Mouse (Mus musculus) left cerebral cortex, adult 2 months (tissue): ENCODE data around the gene Mthfr. TPM values are rescaled to one million over a fixed set of nuclear protein-coding genes. Genes with fewer than 3 reads are reported as not detected.

Experiments
- DNase-seq, 2 experiments: peaks; one replicate each; pipeline ENCODE4 v3.0.0; 2021 to 2022; ENCODE audit warnings: low spot score in 2 of 2, mixed read lengths in 1 of 2; ENCODE audit errors: extremely low spot score in 1 of 2
- H3K27ac ChIP-seq: fragments of 200-600 bp; 2 replicates; pipeline ENCODE4 v1.8.1; 2022
- H3K4me3 ChIP-seq: fragments of 200-600 bp; 2 replicates; pipeline ENCODE4 v1.8.1; 2022
- CTCF ChIP-seq: fragments of 200-600 bp; IDR thresholded peaks from 2 replicates; pipeline ENCODE4 v1.8.1; 2022; ENCODE audit warnings: antibody characterized with exemption, mild to moderate bottlenecking, moderate library complexity
- intact Hi-C: fragments of 180-260 bp; cut with DNase I; formaldehyde crosslinking; loops from one replicate; pipeline ENCODE4 v1.15.1; 2025
- total RNA-seq, 2 experiments: library from RNA; stranded (reverse); gene quantifications; 2 replicates each; pipeline ENCODE4 v1.2.3; 2021

The Mthfr gene
- total RNA-seq, 2 experiments from 2014 or later = 30.7 to 32.0 TPM

GRCm38 (mm10) chr4:148085907-148086305 is 47.0 kb downstream of the Mthfr start:
- no peak overlapping the region for H3K4me3 ChIP-seq
- H3K27ac ChIP-seq = no peak overlapping the region
- no peak for TF ChIP-seq CTCF
- intact Hi-C loops = no loop called here
- DNase-seq = no peak

- DNase-seq = no peak
- intact Hi-C loops = no loop called here
- TF ChIP-seq CTCF = no peak
- Histone ChIP-seq H3K27ac (peak overlapping the region; percentile 77), H3K4me3 (peak overlapping the region; percentile 65)
These were observed 48.4 kb downstream of the Mthfr start for GRCm38 (mm10) chr4:148087091-148087906.

DNA sequence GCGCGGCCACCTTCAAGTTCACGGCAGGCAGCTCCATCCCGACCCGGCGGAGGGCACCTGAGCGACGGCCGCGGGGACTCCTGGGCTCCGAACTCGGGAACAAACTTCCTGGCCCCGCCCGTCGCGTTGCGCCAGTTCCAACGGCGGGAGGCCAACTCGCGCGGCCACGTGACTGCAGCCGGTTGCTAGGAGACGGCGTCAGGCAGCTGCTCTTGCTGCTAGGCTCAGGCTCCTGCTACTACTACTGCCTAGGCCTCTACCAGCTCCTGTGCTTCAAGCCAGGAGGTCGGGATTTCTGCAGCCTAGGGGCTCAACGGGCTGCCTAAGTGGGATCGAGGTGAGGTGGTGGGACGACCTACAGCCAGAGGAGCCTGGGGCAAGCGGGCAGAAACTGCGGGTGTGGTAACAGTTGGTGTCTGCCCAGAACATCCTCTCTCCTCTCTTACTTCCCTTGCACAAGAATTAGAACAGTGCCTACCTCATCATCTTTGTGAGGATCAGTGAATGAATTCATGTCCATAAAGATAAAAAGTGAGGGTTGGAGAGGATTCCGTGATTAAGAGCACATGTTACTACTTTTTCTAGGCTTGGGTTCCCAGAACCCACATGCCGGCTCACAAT is 49.1 kb downstream of the Mthfr start, which contains the start of gene Agtrap:
Agtrap (minus strand) TSS at position 125 of the 621 bp plus-strand sequence.
- no peak for TF ChIP-seq CTCF
- H3K27ac ChIP-seq = peak within 1 kb of the TSS; percentile 77
- intact Hi-C loops = no loop called here
- peak; percentile 92 to 94 for DNase-seq
- H3K4me3 ChIP-seq = peak within 1 kb of the TSS; percentile 65

GRCm38 (mm10) chr4:148089166-148089565 is 50.3 kb downstream of the Mthfr start:
- TF ChIP-seq CTCF = no peak
- intact Hi-C loops = no loop called here

GRCm38 (mm10) chr4:148091181-148091580 is 52.3 kb downstream of the Mthfr start:
- DNase-seq = no peak
- intact Hi-C loops = no loop called here
- Histone ChIP-seq H3K4me3 (no peak overlapping the region), H3K27ac (no peak overlapping the region)
- no peak for TF ChIP-seq CTCF

More at GRCm38 (mm10) chr4:148089166-148089565, 50.3 kb downstream of the Mthfr start:
- H3K4me3 ChIP-seq = no peak overlapping the region
- no peak for DNase-seq
- H3K27ac ChIP-seq = no peak overlapping the region

- H3K4me3 ChIP-seq = no peak overlapping the region
- intact Hi-C loops = no loop called here
- no peak for DNase-seq
- no peak for TF ChIP-seq CTCF
- H3K27ac ChIP-seq = no peak overlapping the region
These were observed 53.8 kb downstream of the Mthfr start for GRCm38 (mm10) chr4:148092551-148093271.

DNA sequence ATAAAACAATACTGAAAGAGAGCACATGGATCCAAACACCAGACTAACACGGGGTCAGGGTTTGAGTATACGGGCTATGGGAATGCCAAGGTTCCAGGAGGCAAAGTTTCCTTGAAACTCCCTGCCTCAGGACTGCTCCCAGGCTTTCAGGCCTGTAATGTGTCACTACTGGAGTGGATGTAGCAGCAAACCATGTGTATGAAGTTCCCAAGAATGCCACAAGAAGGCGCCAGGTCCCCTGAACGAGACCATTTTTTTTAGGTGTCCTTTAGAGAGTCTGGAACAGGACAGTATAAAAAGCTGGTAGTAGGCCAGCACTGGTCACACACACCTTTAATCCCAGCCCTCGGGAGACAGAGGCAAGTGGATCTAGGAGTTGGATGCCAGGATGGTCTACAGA is 55.3 kb downstream of the Mthfr start:
- intact Hi-C loops = no loop called here
- TF ChIP-seq CTCF = peak; percentile 6
- Histone ChIP-seq H3K27ac (no peak overlapping the region), H3K4me3 (no peak overlapping the region)
- no peak for DNase-seq

GRCm38 (mm10) chr4:148095081-148095480 is 56.2 kb downstream of the Mthfr start:
- Histone ChIP-seq H3K4me3 (no peak overlapping the region), H3K27ac (no peak overlapping the region)
- intact Hi-C loops = no loop called here
- TF ChIP-seq CTCF = no peak
- no peak for DNase-seq

- TF ChIP-seq CTCF = no peak
- intact Hi-C loops = no loop called here
- H3K4me3 ChIP-seq = no peak overlapping the region
- H3K27ac ChIP-seq = no peak overlapping the region
- no peak for DNase-seq
These were observed 59.1 kb downstream of the Mthfr start for GRCm38 (mm10) chr4:148097936-148098335.

DNA sequence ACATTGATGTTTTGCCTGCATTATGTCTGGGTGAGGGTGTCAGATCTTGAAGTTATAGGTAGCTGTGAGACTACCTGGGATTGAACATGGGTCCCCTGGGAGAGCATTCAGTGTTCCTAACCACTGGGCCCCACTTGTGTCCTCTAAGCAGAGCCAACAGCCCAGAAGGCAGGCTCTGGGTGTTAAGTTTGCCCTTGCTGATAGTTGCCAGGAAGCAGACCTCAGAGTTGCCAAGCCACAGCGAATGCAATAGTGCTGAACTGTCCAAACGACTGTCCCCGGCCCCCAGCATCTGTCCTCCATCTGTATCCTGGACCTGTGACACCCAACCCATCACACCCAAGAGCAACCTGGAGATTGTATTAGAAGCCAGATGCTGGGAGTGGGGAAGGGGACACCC is 59.8 kb downstream of the Mthfr start:
- Histone ChIP-seq H3K4me3 (no peak overlapping the region), H3K27ac (no peak overlapping the region)
- no peak for TF ChIP-seq CTCF
- intact Hi-C loops = no loop called here
- no peak for DNase-seq

GRCm38 (mm10) chr4:148101801-148102527 is 63.1 kb downstream of the Mthfr start:
- no peak overlapping the region; the same call in 1 of the 2 replicates for H3K27ac ChIP-seq
- DNase-seq = peak; percentile 71 to 77
- intact Hi-C loops = no loop called here
- TF ChIP-seq CTCF = peak; percentile 74
- peak overlapping the region; percentile 38 for H3K4me3 ChIP-seq
